Mouse (Mus musculus) layer of hippocampus, adult 6 months (tissue): ENCODE results near the gene Fnbp1. TPM values are rescaled to one million over a fixed set of nuclear protein-coding genes. Genes with fewer than 3 reads are reported as not detected.

Source experiments
- long read RNA-seq, 2 experiments: library from polyadenylated mRNA; unstranded; transcript quantifications; one replicate each; pipeline ENCODE4 v2.0.0; 2019 to 2020
- polyA plus RNA-seq: library from polyadenylated mRNA; unstranded; fragments of <200 nt; fragmentation: Nextera tagmentation; gene quantifications from 2 replicates; pipeline ENCODE4 v1.2.3, GENCODE M21; 2021

Gene Fnbp1
- polyA plus RNA-seq = 14.9 and 19.8 TPM in 2 replicates
- long read RNA-seq, experiment 1, partial matches to known transcripts = 4 of 25 reads
- long read RNA-seq, experiment 1, other reads (novel, unspliced or antisense) = 20 of 25 reads
- long read RNA-seq, experiment 2, full-length matches to known transcripts = 3 of 121 reads
- long read RNA-seq, experiment 2, partial matches to known transcripts = 18 of 121 reads
- long read RNA-seq, experiment 2, other reads (novel, unspliced or antisense) = 100 of 121 reads

DNA sequence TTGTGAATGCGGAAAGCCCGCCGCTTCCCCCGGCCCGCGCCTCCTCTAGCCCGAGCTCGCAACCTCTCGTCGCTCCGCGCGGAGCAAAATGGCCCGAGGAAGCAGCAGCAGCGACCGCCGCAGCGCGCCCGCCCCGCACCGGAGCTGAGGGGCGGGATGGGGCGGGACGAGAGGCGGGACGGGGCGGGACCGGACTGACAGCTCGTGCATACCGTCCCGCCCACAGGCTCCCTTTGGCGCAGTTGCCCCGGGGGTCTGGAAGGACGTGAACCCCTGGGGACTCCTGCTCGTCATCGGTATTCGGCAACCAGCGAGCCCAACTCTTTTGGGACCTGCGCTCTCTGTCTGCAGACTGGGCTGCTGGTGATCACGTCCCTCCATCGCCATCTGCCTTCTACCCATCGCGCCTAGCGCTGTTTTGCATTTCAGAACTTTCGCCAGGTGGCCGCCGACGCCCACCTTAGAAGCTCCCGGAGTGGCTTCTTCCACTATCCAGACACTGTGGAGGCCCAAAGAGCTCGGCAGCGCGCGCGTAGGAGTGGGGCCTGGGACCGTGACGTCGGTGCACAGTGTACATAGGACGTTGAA, at the start of gene Fnbp1:
Gene Fnbp1 (minus strand): TSS at position 142 of the 588 bp plus-strand sequence.

DNA sequence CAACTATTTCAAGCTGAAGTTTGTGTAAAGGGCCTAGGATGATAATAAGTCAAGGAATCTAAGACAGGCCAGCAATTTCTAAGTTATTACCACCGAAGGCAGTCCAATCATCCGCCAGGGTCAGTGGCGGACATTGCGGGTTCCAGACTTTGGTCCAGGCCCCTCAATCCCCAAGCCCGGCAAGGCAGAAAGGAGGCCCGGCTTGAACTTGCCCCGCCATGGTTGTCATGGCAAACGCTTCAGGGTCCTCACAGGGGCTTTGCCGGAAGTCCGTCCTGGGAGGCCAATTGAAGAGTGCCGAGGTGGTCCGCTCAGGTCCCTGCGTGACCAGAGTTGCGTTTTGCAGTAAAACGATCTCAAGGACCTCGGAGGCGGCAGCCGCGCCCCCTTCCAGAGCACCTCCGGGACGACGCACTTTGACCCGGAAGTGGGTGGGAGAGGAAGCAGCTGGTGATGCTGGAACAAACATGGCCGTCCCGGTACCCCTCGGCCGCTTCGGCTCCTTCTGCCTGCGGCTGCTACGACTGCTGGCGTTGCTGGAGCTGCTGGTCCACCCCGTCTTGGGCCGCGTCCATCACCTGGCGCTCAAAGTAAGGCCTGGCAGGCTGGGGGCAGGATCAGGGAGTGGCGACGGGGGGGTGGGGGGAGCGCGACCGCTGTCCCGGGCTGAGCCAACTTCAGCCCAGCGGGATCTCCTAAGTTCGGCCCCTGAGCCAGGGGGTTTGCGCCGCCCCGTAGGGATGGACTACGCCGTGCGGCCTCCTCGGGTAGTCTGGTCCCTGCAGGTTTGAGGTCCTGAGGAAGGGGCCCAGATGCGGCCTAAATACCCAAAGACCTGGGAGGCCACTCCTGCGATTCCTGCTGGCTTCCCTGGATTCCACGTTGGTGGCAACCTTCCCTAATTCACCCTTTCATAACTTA, 10.3 kb upstream of the Fnbp1 start, which contains the start of gene Gpr107:
Gene Gpr107 (plus strand): TSS at position 425 of the 921 bp plus-strand sequence.

DNA sequence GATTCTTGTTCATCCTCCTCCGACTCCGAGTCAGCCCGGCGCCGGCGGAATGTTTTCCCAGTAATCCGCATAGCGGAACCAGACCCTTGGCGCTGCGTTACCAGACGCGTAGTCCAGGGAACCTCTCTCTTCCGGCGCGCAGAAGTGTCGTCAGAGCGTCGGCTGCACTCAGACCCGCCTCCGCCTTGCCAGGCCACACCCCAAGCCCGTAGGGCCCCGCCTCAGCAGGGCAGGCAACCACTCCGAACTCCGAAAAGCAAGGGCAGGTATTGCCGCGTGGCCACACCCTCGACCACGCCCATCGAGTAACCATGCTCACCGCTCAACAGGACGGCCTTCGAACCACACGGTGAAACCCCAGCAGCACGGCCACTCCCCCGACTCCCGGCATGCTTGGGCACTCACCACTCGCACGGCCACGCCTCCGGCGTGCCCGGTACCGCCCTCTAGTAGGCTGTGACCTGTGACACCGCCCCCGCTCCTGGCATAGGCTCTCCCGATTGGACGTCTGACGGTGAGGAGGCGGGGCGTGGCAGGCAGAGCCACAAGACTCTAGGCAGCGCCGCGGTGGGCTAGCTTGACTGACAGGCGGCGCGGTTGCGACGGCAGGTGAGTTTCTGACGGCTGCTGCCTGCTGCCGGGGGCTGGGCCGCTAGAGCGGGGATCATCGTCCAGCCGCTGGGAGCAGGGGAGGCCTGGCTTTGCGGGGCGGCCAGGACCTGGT, 159.9 kb downstream of the Fnbp1 start, which contains the start of the genes BC005624 and Usp20:
Gene BC005624 (minus strand): TSS at position 412 of the 724 bp plus-strand sequence.
Gene Usp20 (plus strand): TSS at position 490 of the 724 bp plus-strand sequence.

Other genes with a start within 250 kb of the Fnbp1 start
- 1.7 and 2.3 TPM in 2 replicates for gene Ptges, start 212.1 kb downstream of the Fnbp1 start, polyA plus RNA-seq
- 26.2 and 28.7 TPM in 2 replicates for gene Tor1b, start 189.0 kb downstream of the Fnbp1 start, polyA plus RNA-seq
- 82.1 and 84.8 TPM in 2 replicates for gene Tor1a, start 174.1 kb downstream of the Fnbp1 start, polyA plus RNA-seq
- gene BC005624, start 159.8 kb downstream of the Fnbp1 start, polyA plus RNA-seq = 73.5 and 81.5 TPM in 2 replicates
- gene Usp20, start 159.7 kb downstream of the Fnbp1 start, polyA plus RNA-seq = 32.0 and 32.1 TPM in 2 replicates
- gene Gpr107, start 10.3 kb upstream of the Fnbp1 start, polyA plus RNA-seq = 5.4 and 8.9 TPM in 2 replicates
- gene Ncs1, start 103.8 kb upstream of the Fnbp1 start, polyA plus RNA-seq = 370 and 675 TPM in 2 replicates
- gene Hmcn2, start 172.4 kb upstream of the Fnbp1 start, polyA plus RNA-seq = 0.15 and 0.40 TPM in 2 replicates